Mouse (Mus musculus): ENCODE measurements at regions not wholly inside any gene's neighbourhood (a gene's known extent, or its start where the extent isn't known, plus 50 kb on each side); places are given as distances from the start of the nearest gene placed in this dataset.

DNA sequence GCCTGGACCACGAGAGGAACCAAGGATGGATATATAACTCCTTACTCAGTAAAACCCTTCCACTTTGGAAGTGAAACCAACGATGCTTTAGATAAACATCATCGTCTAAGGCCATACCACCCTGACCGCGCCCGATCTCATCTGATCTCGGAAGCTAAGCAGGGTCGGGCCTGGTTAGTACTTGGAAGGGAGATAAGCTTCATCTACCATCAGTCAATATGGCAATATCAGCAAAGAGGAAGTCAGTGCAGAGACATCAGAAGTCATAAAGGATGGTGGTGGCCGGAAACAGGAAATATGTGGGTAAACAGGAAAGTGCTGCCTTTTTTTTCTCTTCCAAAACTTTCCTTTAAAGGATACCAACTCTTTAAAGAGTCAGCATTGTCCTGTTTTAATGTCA, 61.8 kb upstream of the Mast4 start:
- no peaks in the 10 kb centered on the region for H3K9me3 ChIP-seq (replicated peaks; ENCODE audit: insufficient read depth, low read length)
- no peak overlapping the region for H3K27ac ChIP-seq (ENCODE audit: control insufficient read depth, low read depth, low read length)
- no peak overlapping the region for H3K4me3 ChIP-seq (ENCODE audit: control insufficient read depth in 1 of 2, insufficient read depth in 1 of 2, low read depth in 2 of 2, low read length in 2 of 2)
- H3K36me3 ChIP-seq (ENCODE audit: control insufficient read depth in 1 of 2, insufficient read depth in 2 of 2, low read length in 2 of 2), result no peaks in the 10 kb centered on the region
- no peak for TF ChIP-seq POLR2AphosphoS2 (IDR thresholded peaks at IDR 0.05; ENCODE audit: low read length)
- TF ChIP-seq GABPA (IDR thresholded peaks at IDR 0.05; ENCODE audit: low read depth, low read length), result no peak
- no peak for TF ChIP-seq UBTF (IDR thresholded peaks at IDR 0.05; ENCODE audit: borderline replicate concordance, insufficient read depth, low read depth, low read length)
- TF ChIP-seq ELF1 (IDR thresholded peaks at IDR 0.05; ENCODE audit: low read depth, low read length), result no peak
- TF ChIP-seq MAFK (IDR thresholded peaks at IDR 0.05; ENCODE audit: borderline replicate concordance, low read depth, low read length), result no peak
- no peak for TF ChIP-seq CHD2 (IDR thresholded peaks at IDR 0.05; ENCODE audit: low read length)
- no peak for TF ChIP-seq MEF2A (IDR thresholded peaks at IDR 0.05; ENCODE audit: extremely low read depth, insufficient replicate concordance, low read depth, low read length, poor library complexity, severe bottlenecking)
- no peak for TF ChIP-seq ZKSCAN1 (IDR thresholded peaks at IDR 0.05; ENCODE audit: low read depth, low read length)
- no peak for TF ChIP-seq MYC (IDR thresholded peaks at IDR 0.05; ENCODE audit: low read depth, low read length)
- no peak for TF ChIP-seq EP300 (IDR thresholded peaks at IDR 0.05; ENCODE audit: low read depth in 1 of 2, low read length in 2 of 2)
- no peak for TF ChIP-seq MAX (IDR thresholded peaks at IDR 0.05; ENCODE audit: low read length)
- TF ChIP-seq POLR2AphosphoS5 (IDR thresholded peaks at IDR 0.05; ENCODE audit: borderline replicate concordance, low read depth, low read length), result no peak
- TF ChIP-seq CTCF (IDR thresholded peaks at IDR 0.05 in 2 of 3, conservative IDR thresholded peaks at IDR 0.05 in 1 of 3; ENCODE audit: control insufficient read depth in 1 of 3, insufficient read depth in 1 of 3, low read depth in 2 of 3, low read length in 3 of 3, poor library complexity in 1 of 3, severe bottlenecking in 1 of 3), result no peak
- no peak for TF ChIP-seq NELFE (IDR thresholded peaks at IDR 0.05; ENCODE audit: low read depth, low read length)
- TF ChIP-seq BHLHE40 (IDR thresholded peaks at IDR 0.05; ENCODE audit: borderline replicate concordance, low read depth, low read length), result no peak
- no peak overlapping the region for H3K9ac ChIP-seq (ENCODE audit: control insufficient read depth, low read depth, low read length, poor library complexity, severe bottlenecking)
- H3K79me2 ChIP-seq (ENCODE audit: control insufficient read depth, insufficient read depth, low read length, poor library complexity), result no peaks in the 10 kb centered on the region
- no peak for DNase-seq (ENCODE audit: low read depth, low spot score)
- no peaks in the 10 kb centered on the region for H3K4me1 ChIP-seq (ENCODE audit: control insufficient read depth in 1 of 2, insufficient read depth in 2 of 2, low read length in 2 of 2)
- no peaks in the 10 kb centered on the region for H3K27me3 ChIP-seq (ENCODE audit: control insufficient read depth in 1 of 2, insufficient read depth in 2 of 2, low read length in 2 of 2)

DNA sequence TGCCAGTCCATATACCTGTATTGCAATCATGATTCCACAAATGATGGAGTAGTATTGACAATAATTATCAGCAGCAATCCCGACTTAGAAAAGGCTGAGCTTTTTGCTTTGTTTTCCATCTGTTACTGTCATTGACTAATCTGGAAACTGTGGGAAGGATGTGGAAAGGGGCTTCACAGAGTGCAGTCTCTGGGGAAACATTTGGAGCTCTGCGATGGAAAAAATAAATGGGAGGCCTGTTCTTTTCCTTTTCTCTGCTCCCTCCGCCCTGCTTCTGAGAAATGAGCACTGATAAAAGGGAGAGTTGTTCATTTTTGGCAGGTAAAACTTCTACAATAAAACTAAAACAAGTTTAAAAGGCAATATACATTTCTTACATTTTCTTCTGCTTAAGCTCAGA, 58.3 kb upstream of the Mast4 start:
- no peak overlapping the region for H3K4me3 ChIP-seq (ENCODE audit: control insufficient read depth in 1 of 2, insufficient read depth in 1 of 2, low read depth in 2 of 2, low read length in 2 of 2)
- no peaks in the 10 kb centered on the region for H3K9me3 ChIP-seq (replicated peaks; ENCODE audit: insufficient read depth, low read length)
- H3K4me1 ChIP-seq (ENCODE audit: control insufficient read depth in 1 of 2, insufficient read depth in 2 of 2, low read length in 2 of 2), result no peaks in the 10 kb centered on the region
- no peaks in the 10 kb centered on the region for H3K36me3 ChIP-seq (ENCODE audit: control insufficient read depth in 1 of 2, insufficient read depth in 2 of 2, low read length in 2 of 2)
- TF ChIP-seq MYC (IDR thresholded peaks at IDR 0.05; ENCODE audit: low read depth, low read length) (no peak), E2F4 (IDR thresholded peaks at IDR 0.05; ENCODE audit: borderline replicate concordance, low read depth, low read length) (no peak), NELFE (IDR thresholded peaks at IDR 0.05; ENCODE audit: low read depth, low read length) (no peak), RCOR1 (IDR thresholded peaks at IDR 0.05; ENCODE audit: low read depth, low read length) (no peak), CTCF (IDR thresholded peaks at IDR 0.05 in 2 of 3, conservative IDR thresholded peaks at IDR 0.05 in 1 of 3; ENCODE audit: control insufficient read depth in 1 of 3, insufficient read depth in 1 of 3, low read depth in 2 of 3, low read length in 3 of 3, poor library complexity in 1 of 3, severe bottlenecking in 1 of 3) (no peak), TAL1 (IDR thresholded peaks at IDR 0.05; ENCODE audit: low read length) (no peak), ZC3H11A (IDR thresholded peaks at IDR 0.05; ENCODE audit: low read depth, low read length) (no peak), ETS1 (IDR thresholded peaks at IDR 0.05; ENCODE audit: low read depth, low read length) (no peak), MEF2A (IDR thresholded peaks at IDR 0.05; ENCODE audit: extremely low read depth, insufficient replicate concordance, low read depth, low read length, poor library complexity, severe bottlenecking) (no peak), EP300 (IDR thresholded peaks at IDR 0.05; ENCODE audit: low read depth in 1 of 2, low read length in 2 of 2) (no peak), SMC3 (IDR thresholded peaks at IDR 0.05; ENCODE audit: low read depth, low read length) (no peak), CHD1 (IDR thresholded peaks at IDR 0.05; ENCODE audit: low read depth, low read length) (no peak), TBP (IDR thresholded peaks at IDR 0.05; ENCODE audit: low read depth, low read length) (no peak), MYB (IDR thresholded peaks at IDR 0.05; ENCODE audit: low read depth, low read length) (no peak), NRF1 (IDR thresholded peaks at IDR 0.05; ENCODE audit: insufficient read depth, low read depth, low read length, poor library complexity, severe bottlenecking) (no peak), CHD2 (IDR thresholded peaks at IDR 0.05; ENCODE audit: low read length) (no peak)
- DNase-seq (ENCODE audit: low read depth, low spot score), result no peak
- H3K27ac ChIP-seq (ENCODE audit: control insufficient read depth, low read depth, low read length), result no peak overlapping the region
- H3K9ac ChIP-seq (ENCODE audit: control insufficient read depth, low read depth, low read length, poor library complexity, severe bottlenecking), result no peak overlapping the region
- H3K79me2 ChIP-seq (ENCODE audit: control insufficient read depth, insufficient read depth, low read length, poor library complexity), result no peaks in the 10 kb centered on the region
- H3K27me3 ChIP-seq (ENCODE audit: control insufficient read depth in 1 of 2, insufficient read depth in 2 of 2, low read length in 2 of 2), result no peaks in the 10 kb centered on the region
